Mouse (Mus musculus) liver, embryonic 12.5 days (tissue): Measurements from ENCODE around the gene Rassf8. TPM values are rescaled to one million over a fixed set of nuclear protein-coding genes. Genes with fewer than 3 reads are reported as not detected.

ENCODE experiments used
- ATAC-seq: fragments of 200-750 bp; cut with Nextera tagmentation; 2 replicates; pipeline ENCODE4 v1.8.0; 2017; ENCODE audit warnings: moderate number of reproducible peaks, mild to moderate bottlenecking, moderate library complexity
- H3K27ac ChIP-seq: fragments of 300-500 bp; sonication (generic); 2 replicates; pipeline ENCODE4 v1.5.1; 2016; ENCODE audit warnings: mild to moderate bottlenecking
- H3K27me3 ChIP-seq: fragments of 300-500 bp; sonication (generic); replicated peaks from 2 replicates; pipeline ENCODE4 v1.6.1; 2016; ENCODE audit warnings: mild to moderate bottlenecking, moderate library complexity
- H3K36me3 ChIP-seq: fragments of 300-500 bp; sonication (generic); 2 replicates; pipeline ENCODE4 v1.6.1; 2016; ENCODE audit warnings: mild to moderate bottlenecking, moderate library complexity
- H3K4me1 ChIP-seq: fragments of 300-500 bp; sonication (generic); 2 replicates; pipeline ENCODE4 v1.6.1; 2016
- H3K4me2 ChIP-seq: fragments of 300-500 bp; sonication (generic); 2 replicates; pipeline ENCODE4 v1.6.1; 2016; ENCODE audit warnings: mild to moderate bottlenecking, moderate library complexity
- H3K4me3 ChIP-seq: fragments of 300-500 bp; sonication (generic); 2 replicates; pipeline ENCODE4 v1.5.1; 2016; ENCODE audit warnings: mild to moderate bottlenecking, moderate library complexity
- H3K9ac ChIP-seq: fragments of 300-500 bp; sonication (generic); 2 replicates; pipeline ENCODE4 v1.6.1; 2016; ENCODE audit warnings: mild to moderate bottlenecking, moderate library complexity
- H3K9me3 ChIP-seq: fragments of 300-500 bp; sonication (generic); replicated peaks from 2 replicates; pipeline ENCODE4 v1.6.1; 2016; ENCODE audit warnings: mild to moderate bottlenecking, moderate library complexity
- WGBS: fragments of 180-500 bp; shearing (Covaris S2); methylation state at CpG from one replicate; pipeline ENCODE4 v1.1.7; 2016; ENCODE audit not compliant: insufficient replicate concordance; 5-methylcytosine and 5-hydroxymethylcytosine counted together
- polyA plus RNA-seq: library from polyadenylated mRNA; unstranded; fragments of >200 nt; fragmentation: Nextera tagmentation; extraction: Ambion mirVana; gene quantifications from 2 replicates; pipeline ENCODE4 v1.2.1, GENCODE M21; 2016

Gene Rassf8
- polyA plus RNA-seq, 1 experiment from 2014 or later = 1.2 TPM

DNA sequence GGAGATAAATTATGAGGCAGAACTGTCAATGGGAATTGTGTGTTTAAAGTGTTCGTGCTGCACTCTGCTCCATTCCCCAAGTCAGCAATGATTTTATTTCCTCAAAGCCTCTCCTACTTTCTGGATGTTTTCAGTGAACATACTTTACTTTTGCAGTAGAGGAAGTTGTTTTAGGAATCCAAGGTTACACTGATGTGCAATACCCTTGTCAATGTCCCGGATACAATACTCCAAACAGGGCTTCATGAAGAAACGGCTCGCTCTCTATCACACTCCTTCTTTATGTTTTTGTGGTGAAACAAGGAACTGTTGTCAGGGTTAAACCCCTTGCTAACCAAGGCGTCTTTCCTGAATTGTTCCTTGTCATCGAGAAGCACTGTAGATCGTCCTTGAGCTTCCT, 45.8 kb downstream of the Rassf8 start:
- no peaks in the 10 kb centered on the region for H3K9me3 ChIP-seq
- H3K4me2 ChIP-seq = no peak overlapping the region
- H3K4me3 ChIP-seq = no peak overlapping the region
- H3K4me1 ChIP-seq = no peaks in the 10 kb centered on the region
- no peak for ATAC-seq
- H3K27me3 ChIP-seq = no peaks in the 10 kb centered on the region
- H3K36me3 ChIP-seq = no peaks in the 10 kb centered on the region
- WGBS = 55% methylated on average over 7 of the region's 7 CpGs
- no peak overlapping the region for H3K27ac ChIP-seq
- H3K9ac ChIP-seq = no peak overlapping the region

DNA sequence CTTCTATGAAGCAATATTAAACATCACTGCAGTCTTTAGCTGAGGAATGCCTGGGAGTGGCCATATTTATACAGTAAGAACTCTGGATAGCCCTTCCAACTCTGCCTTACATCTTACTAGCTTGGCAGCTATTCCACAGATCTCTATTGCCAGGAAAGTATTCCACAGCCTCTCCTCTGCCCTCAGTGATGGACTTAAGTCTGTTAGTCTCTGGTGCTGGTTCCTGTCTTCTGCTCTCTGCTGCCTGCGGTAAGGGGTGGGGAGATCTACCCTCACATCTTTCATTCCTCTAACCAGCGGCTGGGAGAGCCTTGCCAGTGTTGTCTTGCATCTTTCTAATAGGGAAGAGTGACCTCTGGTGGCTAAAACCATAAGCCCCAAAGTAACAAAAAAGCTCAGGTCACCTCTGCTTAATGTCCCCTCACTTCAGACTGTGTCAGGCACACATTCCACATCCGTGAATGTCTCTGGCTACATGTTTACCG, 46.6 kb downstream of the Rassf8 start:
- no peak overlapping the region for H3K27ac ChIP-seq
- ATAC-seq = no peak
- no peaks in the 10 kb centered on the region for H3K9me3 ChIP-seq
- H3K4me1 ChIP-seq = peaks cover 3% of the 10 kb centered on the region; the same call in 1 of the 2 replicates
- H3K36me3 ChIP-seq = no peaks in the 10 kb centered on the region
- H3K9ac ChIP-seq = no peak overlapping the region
- no peak overlapping the region for H3K4me2 ChIP-seq
- no peaks in the 10 kb centered on the region for H3K27me3 ChIP-seq
- WGBS = 9% methylated on average over 4 of the region's 4 CpGs
- no peak overlapping the region for H3K4me3 ChIP-seq

GRCm38 (mm10) chr6:145794671-145795070, 48.1 kb downstream of the Rassf8 start:
- H3K27ac ChIP-seq = no peak overlapping the region
- no peak overlapping the region for H3K4me3 ChIP-seq
- no peak overlapping the region for H3K4me2 ChIP-seq
- no peaks in the 10 kb centered on the region for H3K27me3 ChIP-seq
- no peak overlapping the region for H3K9ac ChIP-seq
- no peaks in the 10 kb centered on the region for H3K9me3 ChIP-seq
- peaks cover 3% of the 10 kb centered on the region; the same call in 1 of the 2 replicates for H3K4me1 ChIP-seq
- 44% methylated on average over 4 of the region's 4 CpGs for WGBS
- no peak for ATAC-seq
- H3K36me3 ChIP-seq = no peaks in the 10 kb centered on the region

DNA sequence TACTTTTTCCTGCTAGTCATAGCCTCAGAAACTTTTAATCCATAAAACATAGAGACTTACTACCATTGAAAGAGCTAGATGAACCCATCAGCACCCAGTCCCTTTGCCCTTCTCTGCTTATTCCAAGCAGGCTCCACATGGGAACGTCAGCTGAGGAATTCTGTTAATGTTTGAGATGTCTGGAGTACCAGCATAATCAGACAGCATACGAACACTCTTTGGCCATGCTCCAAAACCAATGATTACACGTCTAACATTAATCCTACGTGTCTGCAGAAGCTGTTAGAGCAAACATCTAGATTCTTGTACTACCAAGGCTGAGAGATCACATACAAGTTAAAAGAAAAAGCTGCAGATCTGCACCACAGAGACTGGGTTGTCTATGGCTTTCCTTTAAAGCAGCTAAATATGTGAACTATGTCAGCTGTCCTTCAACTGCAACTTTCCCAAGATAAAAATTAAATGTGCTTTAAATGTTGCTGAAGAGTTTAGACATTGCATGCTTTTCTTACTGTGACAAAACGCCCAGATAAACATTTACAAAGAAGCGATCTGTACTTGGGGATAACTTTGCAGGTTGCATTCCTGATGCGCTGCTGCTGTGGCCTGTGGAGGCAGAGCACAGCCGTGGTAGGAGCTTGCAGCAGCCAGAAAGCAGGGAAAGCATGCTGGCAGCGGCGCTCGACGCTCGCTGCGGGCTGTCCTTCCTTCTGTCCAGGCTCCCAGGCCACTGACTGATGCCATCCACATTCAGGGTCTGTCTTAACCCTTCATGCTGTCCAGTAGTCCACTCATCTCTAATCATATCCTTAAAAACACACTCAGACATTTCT, 49.9 kb downstream of the Rassf8 start:
- Histone ChIP-seq H3K9ac (no peak overlapping the region), H3K4me2 (no peak overlapping the region), H3K36me3 (no peaks in the 10 kb centered on the region), H3K4me3 (no peak overlapping the region), H3K4me1 (peaks cover 3% of the 10 kb centered on the region; the same call in 1 of the 2 replicates), H3K27me3 (no peaks in the 10 kb centered on the region), H3K27ac (no peak overlapping the region), H3K9me3 (no peaks in the 10 kb centered on the region)
- 64% methylated on average over 14 of the region's 14 CpGs for WGBS
- no peak for ATAC-seq

DNA sequence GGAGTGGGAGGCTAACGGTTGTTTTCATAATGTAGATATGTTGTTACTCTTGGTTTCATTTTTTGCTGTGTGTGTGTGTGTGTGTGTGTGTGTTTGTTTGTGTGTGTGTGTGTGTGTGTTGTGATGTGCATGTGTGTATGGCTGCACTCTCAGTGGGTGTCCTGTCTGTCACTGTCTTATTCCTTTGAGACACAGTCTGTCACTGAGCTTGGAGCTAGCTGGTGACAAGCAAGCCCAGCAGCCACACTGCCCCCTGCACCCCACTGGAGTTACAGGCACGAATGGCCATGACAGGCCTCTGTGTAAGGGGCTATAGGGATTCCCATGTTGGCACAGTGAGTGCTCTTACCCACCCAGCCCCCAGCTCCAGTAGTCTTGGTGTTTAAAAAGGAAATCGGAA, 51.1 kb downstream of the Rassf8 start:
- H3K4me1 ChIP-seq = peaks cover 7% of the 10 kb centered on the region; the same call in 1 of the 2 replicates
- no peak for ATAC-seq
- H3K4me2 ChIP-seq = no peak overlapping the region
- H3K36me3 ChIP-seq = no peaks in the 10 kb centered on the region
- no peak overlapping the region for H3K4me3 ChIP-seq
- no peaks in the 10 kb centered on the region for H3K27me3 ChIP-seq
- no peaks in the 10 kb centered on the region for H3K9me3 ChIP-seq
- H3K9ac ChIP-seq = no peak overlapping the region
- WGBS = 65% methylated on average over 3 of the region's 3 CpGs
- no peak overlapping the region for H3K27ac ChIP-seq

- H3K9ac ChIP-seq = no peak overlapping the region
- no peak overlapping the region for H3K27ac ChIP-seq
- H3K4me3 ChIP-seq = no peak overlapping the region
- WGBS = 59% methylated on average over 3 of the region's 3 CpGs
- H3K4me2 ChIP-seq = no peak overlapping the region
- no peaks in the 10 kb centered on the region for H3K9me3 ChIP-seq
- H3K4me1 ChIP-seq = peaks cover 7% of the 10 kb centered on the region; the same call in 1 of the 2 replicates
- no peak for ATAC-seq
- H3K36me3 ChIP-seq = no peaks in the 10 kb centered on the region
- H3K27me3 ChIP-seq = no peaks in the 10 kb centered on the region
These were observed 55.4 kb downstream of the Rassf8 start for GRCm38 (mm10) chr6:145801796-145802488.

DNA sequence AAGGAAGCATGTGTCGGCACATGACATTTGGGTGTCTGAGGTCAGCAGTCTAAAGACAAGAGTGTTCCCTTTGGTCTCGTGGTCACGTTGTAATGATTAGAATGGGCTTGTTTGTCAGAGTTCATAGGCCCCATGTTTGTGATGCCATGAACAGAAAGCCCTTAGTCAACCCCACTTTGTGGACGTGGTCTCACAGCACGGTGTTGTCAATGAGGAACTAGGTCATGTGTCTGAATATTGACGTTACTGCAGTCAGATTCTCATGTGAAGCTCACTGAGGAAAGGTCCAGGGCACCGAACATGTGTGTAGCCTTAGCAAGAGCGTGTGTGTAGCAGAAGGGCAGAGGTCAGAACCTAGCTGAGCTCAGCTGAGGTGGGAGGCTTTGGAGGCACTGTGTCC, 56.3 kb downstream of the Rassf8 start:
- Histone ChIP-seq H3K4me1 (0 out of 2 replicates have a peak, but pooled peaks cover 4% of the 10 kb centered on the region), H3K36me3 (no peaks in the 10 kb centered on the region), H3K9ac (no peak overlapping the region), H3K27me3 (no peaks in the 10 kb centered on the region), H3K4me3 (no peak overlapping the region), H3K9me3 (no peaks in the 10 kb centered on the region), H3K4me2 (no peak overlapping the region), H3K27ac (no peak overlapping the region)
- WGBS = 58% methylated on average over 8 of the region's 8 CpGs
- ATAC-seq = no peak

GRCm38 (mm10) chr6:145804276-145804675, 57.7 kb downstream of the Rassf8 start:
- Histone ChIP-seq H3K27me3 (no peaks in the 10 kb centered on the region), H3K4me1 (0 out of 2 replicates have a peak, but pooled peaks cover 4% of the 10 kb centered on the region), H3K9me3 (no peaks in the 10 kb centered on the region), H3K9ac (no peak overlapping the region), H3K36me3 (0 out of 2 replicates have a peak, but pooled peaks cover under 1% of the 10 kb centered on the region), H3K27ac (no peak overlapping the region), H3K4me2 (no peak overlapping the region), H3K4me3 (no peak overlapping the region)
- ATAC-seq = no peak
- WGBS = 56% methylated on average over 3 of the region's 3 CpGs

- ATAC-seq = no peak
- Histone ChIP-seq H3K4me2 (no peak overlapping the region), H3K27me3 (no peaks in the 10 kb centered on the region), H3K27ac (no peak overlapping the region), H3K9me3 (no peaks in the 10 kb centered on the region), H3K4me1 (0 out of 2 replicates have a peak, but pooled peaks cover 4% of the 10 kb centered on the region), H3K4me3 (no peak overlapping the region), H3K9ac (no peak overlapping the region), H3K36me3 (0 out of 2 replicates have a peak, but pooled peaks cover 3% of the 10 kb centered on the region)
- 41% methylated on average over 2 of the region's 2 CpGs for WGBS
These were observed 60.2 kb downstream of the Rassf8 start for GRCm38 (mm10) chr6:145806784-145807183.

DNA sequence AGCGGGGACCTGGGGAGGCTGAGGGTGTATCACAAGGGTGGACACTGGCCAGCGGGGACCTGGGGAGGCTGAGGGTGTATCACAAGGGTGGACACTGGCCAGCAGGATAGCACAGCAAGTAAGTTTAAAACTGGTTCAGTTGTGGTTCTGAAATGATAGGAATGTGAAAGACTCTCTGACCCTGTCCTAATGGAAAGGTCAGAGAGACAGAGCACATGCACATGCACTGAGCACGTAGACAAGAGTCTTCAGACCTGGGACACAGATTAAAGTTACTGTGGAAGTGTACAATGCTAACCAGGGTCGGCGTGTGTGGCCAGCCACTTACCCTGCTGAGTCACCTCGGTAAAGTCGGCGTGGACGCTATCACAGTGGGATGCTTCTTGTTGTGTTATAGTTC, 61.4 kb downstream of the Rassf8 start:
- whole genome bisulfite sequencing = 75% methylated on average over 9 of the region's 9 CpGs
- Histone ChIP-seq H3K36me3 (0 out of 2 replicates have a peak, but pooled peaks cover 3% of the 10 kb centered on the region), H3K27ac (no peak overlapping the region), H3K4me3 (no peak overlapping the region), H3K4me2 (no peak overlapping the region), H3K9ac (no peak overlapping the region), H3K9me3 (no peaks in the 10 kb centered on the region), H3K27me3 (no peaks in the 10 kb centered on the region), H3K4me1 (no peaks in the 10 kb centered on the region)
- no peak for ATAC-seq

DNA sequence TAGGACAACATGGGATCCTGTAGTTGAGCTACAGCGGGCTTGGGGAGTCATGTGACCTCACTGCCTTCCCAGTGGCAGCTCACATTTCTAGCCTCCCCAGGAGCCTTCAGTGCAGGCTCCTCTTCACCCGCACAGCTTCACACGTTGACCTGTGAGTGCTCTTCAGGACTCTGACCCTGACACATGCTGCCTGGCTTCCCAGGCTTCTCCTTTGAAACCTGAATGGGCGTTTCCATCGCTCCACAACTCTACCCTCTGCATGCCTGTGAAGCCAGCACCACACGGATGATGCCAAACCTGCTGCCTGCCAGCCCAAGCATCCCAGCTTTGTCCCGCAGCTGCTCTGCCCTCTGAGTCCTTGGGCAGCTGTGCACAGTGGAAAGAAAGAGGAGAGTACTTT, 63.0 kb downstream of the Rassf8 start:
- 68% methylated on average over 7 of the region's 7 CpGs for WGBS
- Histone ChIP-seq H3K27me3 (no peaks in the 10 kb centered on the region), H3K36me3 (0 out of 2 replicates have a peak, but pooled peaks cover 3% of the 10 kb centered on the region), H3K4me2 (no peak overlapping the region), H3K9me3 (no peaks in the 10 kb centered on the region), H3K27ac (no peak overlapping the region), H3K4me1 (no peaks in the 10 kb centered on the region), H3K9ac (no peak overlapping the region), H3K4me3 (no peak overlapping the region)
- ATAC-seq = no peak

DNA sequence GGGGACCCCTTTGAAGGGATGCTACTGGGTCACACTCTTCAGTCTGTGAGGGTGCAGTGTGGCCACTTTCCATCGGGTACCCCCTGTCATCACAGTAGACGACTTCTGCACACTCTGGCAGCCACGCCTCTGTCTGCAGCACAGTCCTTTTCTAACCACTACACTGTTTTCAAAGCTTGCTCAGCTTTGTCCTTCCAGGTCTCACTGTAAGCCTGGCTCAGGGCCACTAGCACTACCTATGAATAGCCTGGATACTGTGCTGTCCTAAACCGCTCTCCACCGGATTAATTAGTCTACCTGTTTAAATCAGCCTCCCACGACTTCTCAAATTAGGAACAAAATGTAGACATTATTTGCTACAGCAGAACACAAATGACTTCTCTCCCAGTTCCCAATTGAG, 63.5 kb downstream of the Rassf8 start:
- no peak overlapping the region for H3K27ac ChIP-seq

More for the DNA sequence above, 63.5 kb downstream of the Rassf8 start:
- Histone ChIP-seq H3K9me3 (no peaks in the 10 kb centered on the region), H3K4me1 (no peaks in the 10 kb centered on the region), H3K4me3 (no peak overlapping the region), H3K36me3 (0 out of 2 replicates have a peak, but pooled peaks cover 3% of the 10 kb centered on the region), H3K9ac (no peak overlapping the region), H3K4me2 (no peak overlapping the region), H3K27me3 (no peaks in the 10 kb centered on the region)
- 70% methylated on average over 6 of the region's 6 CpGs for WGBS
- ATAC-seq = no peak
